Mouse (Mus musculus): ENCODE results near the gene Oas1c. TPM values are rescaled to one million over a fixed set of nuclear protein-coding genes. Genes with fewer than 3 reads are reported as not detected.

Gene Oas1c
- polyA plus RNA-seq (2012; rRNA removed): 1.2 and 2.0 TPM in 2 replicates

- WGBS: 5% methylated on average over 18 of the region's 18 CpGs
- DNase-seq: peak; percentile 78 to 81
- no peaks in the 10 kb centered on the region for H3K27me3 ChIP-seq (ENCODE audit: control insufficient read depth, insufficient read depth, low read length)
- H3K4me1 ChIP-seq (ENCODE audit: control insufficient read depth, insufficient read depth, low read length): no peaks in the 10 kb centered on the region
- H3K27ac ChIP-seq (ENCODE audit: insufficient read depth, low read length): no peak within 1 kb of the TSS
- TF ChIP-seq POLR2A (IDR thresholded peaks at IDR 0.05; ENCODE audit: borderline replicate concordance, insufficient read depth, low read length): peak; percentile 44; the same call in 1 of the 2 replicates
- TF ChIP-seq CTCF (IDR thresholded peaks at IDR 0.05; ENCODE audit: borderline replicate concordance, insufficient read depth, low read depth, low read length): no peak
- H3K4me3 ChIP-seq (replicated peaks; ENCODE audit: insufficient read depth, low read depth, low read length): peak within 1 kb of the TSS; percentile 67
Measured at GRCm38 (mm10) chr5:120811951-120812819, at the start of gene Oas1c. TSS of gene Oas1c (minus strand) at chr5:120812514.

DNA sequence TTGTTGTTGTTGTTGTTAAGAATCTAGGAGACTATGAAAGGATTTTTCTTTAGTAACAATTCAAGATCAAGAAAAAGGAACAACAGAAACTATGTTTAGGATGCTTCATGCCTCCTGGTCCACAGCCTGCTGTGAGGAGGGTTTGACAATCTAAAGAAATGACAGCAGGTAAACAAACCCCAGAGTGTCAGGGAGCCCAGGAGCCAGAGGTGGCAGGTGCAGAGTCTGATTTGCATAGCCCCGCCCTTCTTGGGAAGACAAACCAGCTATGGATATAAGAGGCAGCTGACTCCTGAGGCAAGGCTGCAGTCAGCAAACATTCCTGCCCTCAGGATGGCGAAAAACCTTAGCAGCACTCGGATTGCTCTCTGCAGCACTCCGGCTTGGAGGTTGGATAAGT is 48.8 kb upstream of the Oas1c start, which contains the start of gene Oas1h:
TSS of gene Oas1h (plus strand) at position 301 of the 400 bp plus-strand sequence.
- Histone ChIP-seq H3K4me1 (ENCODE audit: control insufficient read depth, insufficient read depth, low read length) (peaks cover 2% of the 10 kb centered on the region; the same call in 1 of the 2 replicates), H3K27ac (ENCODE audit: insufficient read depth, low read length) (no peak within 1 kb of the TSS), H3K27me3 (ENCODE audit: control insufficient read depth, insufficient read depth, low read length) (no peaks in the 10 kb centered on the region), H3K4me3 (replicated peaks; ENCODE audit: insufficient read depth, low read depth, low read length) (no peak within 1 kb of the TSS)
- DNase-seq: no peak
- no peak for TF ChIP-seq CTCF (IDR thresholded peaks at IDR 0.05; ENCODE audit: borderline replicate concordance, insufficient read depth, low read depth, low read length)
- no peak for TF ChIP-seq POLR2A (IDR thresholded peaks at IDR 0.05; ENCODE audit: borderline replicate concordance, insufficient read depth, low read length)
- 70% methylated on average over 4 of the region's 4 CpGs for WGBS

- H3K27ac ChIP-seq (ENCODE audit: insufficient read depth, low read length): no peak overlapping the region
- WGBS: 73% methylated on average over 2 of the region's 2 CpGs
- TF ChIP-seq CTCF (IDR thresholded peaks at IDR 0.05; ENCODE audit: borderline replicate concordance, insufficient read depth, low read depth, low read length) (no peak), POLR2A (IDR thresholded peaks at IDR 0.05; ENCODE audit: borderline replicate concordance, insufficient read depth, low read length) (no peak)
- H3K4me1 ChIP-seq (ENCODE audit: control insufficient read depth, insufficient read depth, low read length): peaks cover 3% of the 10 kb centered on the region; the same call in 1 of the 2 replicates
- peak in 1 of 2 experiments; percentile 15 for DNase-seq
- H3K4me3 ChIP-seq (replicated peaks; ENCODE audit: insufficient read depth, low read depth, low read length): no peak overlapping the region
- no peaks in the 10 kb centered on the region for H3K27me3 ChIP-seq (ENCODE audit: control insufficient read depth, insufficient read depth, low read length)
Measured at GRCm38 (mm10) chr5:120859241-120859640, 46.9 kb upstream of the Oas1c start.

DNA sequence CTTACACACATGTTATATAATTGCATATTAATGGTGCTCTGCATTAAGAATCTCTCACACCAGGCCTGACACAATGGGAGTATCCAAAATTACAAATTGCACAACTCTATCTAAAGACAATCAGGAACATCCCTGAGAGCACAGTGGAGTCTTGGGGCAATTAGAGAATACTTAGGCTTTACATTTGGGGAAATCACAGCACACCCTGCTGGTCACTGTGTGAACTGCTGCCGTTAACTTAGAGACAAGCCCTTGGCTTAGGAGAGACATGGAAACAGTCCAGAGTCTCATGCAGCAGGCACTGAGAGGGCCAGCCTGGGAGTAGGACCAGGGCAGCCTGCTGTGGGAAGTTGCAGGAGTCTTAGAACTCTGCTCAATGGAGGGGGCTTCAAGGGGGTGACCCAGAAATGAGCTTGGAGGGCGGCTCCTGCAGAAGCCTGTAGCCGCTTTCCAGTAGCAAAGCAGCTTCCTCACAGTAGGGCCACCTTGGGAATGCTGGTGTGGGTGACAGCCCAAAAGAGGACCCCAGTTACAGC is 37.4 kb upstream of the Oas1c start:
- H3K4me3 ChIP-seq (replicated peaks; ENCODE audit: insufficient read depth, low read depth, low read length): no peak overlapping the region
- TF ChIP-seq CTCF (IDR thresholded peaks at IDR 0.05; ENCODE audit: borderline replicate concordance, insufficient read depth, low read depth, low read length): peak; percentile 46; the same call in 1 of the 2 replicates
- no peak for TF ChIP-seq POLR2A (IDR thresholded peaks at IDR 0.05; ENCODE audit: borderline replicate concordance, insufficient read depth, low read length)
- H3K27ac ChIP-seq (ENCODE audit: insufficient read depth, low read length): no peak overlapping the region
- 54% methylated on average over 3 of the region's 3 CpGs for WGBS
- H3K4me1 ChIP-seq (ENCODE audit: control insufficient read depth, insufficient read depth, low read length): no peaks in the 10 kb centered on the region
- H3K27me3 ChIP-seq (ENCODE audit: control insufficient read depth, insufficient read depth, low read length): no peaks in the 10 kb centered on the region
- DNase-seq: peak in 1 of 2 experiments; percentile 15

GRCm38 (mm10) chr5:120847067-120847466 is 34.8 kb upstream of the Oas1c start, which contains the start of gene Oas1f:
TSS of gene Oas1f (plus strand) at chr5:120847367.
- Histone ChIP-seq H3K27me3 (ENCODE audit: control insufficient read depth, insufficient read depth, low read length) (no peaks in the 10 kb centered on the region), H3K4me3 (replicated peaks; ENCODE audit: insufficient read depth, low read depth, low read length) (no peak within 1 kb of the TSS), H3K4me1 (ENCODE audit: control insufficient read depth, insufficient read depth, low read length) (no peaks in the 10 kb centered on the region), H3K27ac (ENCODE audit: insufficient read depth, low read length) (no peak within 1 kb of the TSS)
- DNase-seq: no peak
- TF ChIP-seq POLR2A (IDR thresholded peaks at IDR 0.05; ENCODE audit: borderline replicate concordance, insufficient read depth, low read length) (no peak), CTCF (IDR thresholded peaks at IDR 0.05; ENCODE audit: borderline replicate concordance, insufficient read depth, low read depth, low read length) (no peak)
- 79% methylated on average over 4 of the region's 4 CpGs for WGBS

GRCm38 (mm10) chr5:120844713-120845112 is 32.4 kb upstream of the Oas1c start:
- peak in 1 of 2 experiments; percentile 20 for DNase-seq
- TF ChIP-seq POLR2A (IDR thresholded peaks at IDR 0.05; ENCODE audit: borderline replicate concordance, insufficient read depth, low read length) (no peak), CTCF (IDR thresholded peaks at IDR 0.05; ENCODE audit: borderline replicate concordance, insufficient read depth, low read depth, low read length) (no peak)
- Histone ChIP-seq H3K27ac (ENCODE audit: insufficient read depth, low read length) (no peak overlapping the region), H3K4me1 (ENCODE audit: control insufficient read depth, insufficient read depth, low read length) (no peaks in the 10 kb centered on the region), H3K27me3 (ENCODE audit: control insufficient read depth, insufficient read depth, low read length) (no peaks in the 10 kb centered on the region), H3K4me3 (replicated peaks; ENCODE audit: insufficient read depth, low read depth, low read length) (no peak overlapping the region)
- 27% methylated on average over 3 of the region's 3 CpGs for WGBS

- Histone ChIP-seq H3K4me3 (replicated peaks; ENCODE audit: insufficient read depth, low read depth, low read length) (no peak overlapping the region), H3K27me3 (ENCODE audit: control insufficient read depth, insufficient read depth, low read length) (no peaks in the 10 kb centered on the region), H3K27ac (ENCODE audit: insufficient read depth, low read length) (no peak overlapping the region), H3K4me1 (ENCODE audit: control insufficient read depth, insufficient read depth, low read length) (no peaks in the 10 kb centered on the region)
- WGBS: 9% methylated on average over 8 of the region's 8 CpGs
- no peak for TF ChIP-seq POLR2A (IDR thresholded peaks at IDR 0.05; ENCODE audit: borderline replicate concordance, insufficient read depth, low read length)
- peak; percentile 72 for TF ChIP-seq CTCF (IDR thresholded peaks at IDR 0.05; ENCODE audit: borderline replicate concordance, insufficient read depth, low read depth, low read length)
- DNase-seq: peak; percentile 27 to 62
Measured at GRCm38 (mm10) chr5:120836731-120837585, 24.6 kb upstream of the Oas1c start.

All from cerebellum, adult 2 months (tissue).